Mouse (Mus musculus): Measurements from ENCODE around the gene Rpl34. TPM values are rescaled to one million over a fixed set of nuclear protein-coding genes. Genes with fewer than 3 reads are reported as not detected.

The Rpl34 gene
- polyA plus RNA-seq, 1 experiment from 2014 or later, result 833 TPM

- H3K9me3 ChIP-seq, result no peaks in the 10 kb centered on the region
- no peak overlapping the region for H3K4me3 ChIP-seq
- no peak overlapping the region for H3K9ac ChIP-seq
- H3K36me3 ChIP-seq, result no peaks in the 10 kb centered on the region
- no peak overlapping the region for H3K4me2 ChIP-seq
- no peaks in the 10 kb centered on the region for H3K4me1 ChIP-seq
- no peaks in the 10 kb centered on the region for H3K27me3 ChIP-seq
- ATAC-seq (ENCODE audit: borderline replicate concordance, extremely low read depth, low FRiP score, low TSS enrichment), result no peak
- H3K27ac ChIP-seq, result no peak overlapping the region
- WGBS, result 88% methylated on average over 9 of the region's 9 CpGs
Measured at GRCm38 (mm10) chr3:130684276-130685013, 45.8 kb downstream of the Rpl34 start.

GRCm38 (mm10) chr3:130683836-130684235, 46.4 kb downstream of the Rpl34 start:
- WGBS, result 75% methylated on average over 8 of the region's 8 CpGs
- Histone ChIP-seq H3K9ac (no peak overlapping the region), H3K4me1 (no peaks in the 10 kb centered on the region), H3K4me2 (no peak overlapping the region), H3K9me3 (no peaks in the 10 kb centered on the region), H3K36me3 (no peaks in the 10 kb centered on the region), H3K4me3 (no peak overlapping the region), H3K27me3 (no peaks in the 10 kb centered on the region), H3K27ac (no peak overlapping the region)
- ATAC-seq (ENCODE audit: borderline replicate concordance, extremely low read depth, low FRiP score, low TSS enrichment), result no peak

GRCm38 (mm10) chr3:130682183-130682582, 48.0 kb downstream of the Rpl34 start:
- 78% methylated on average over 9 of the region's 9 CpGs for WGBS
- Histone ChIP-seq H3K9ac (no peak overlapping the region), H3K4me1 (no peaks in the 10 kb centered on the region), H3K27me3 (no peaks in the 10 kb centered on the region), H3K4me2 (no peak overlapping the region), H3K27ac (no peak overlapping the region), H3K9me3 (no peaks in the 10 kb centered on the region), H3K36me3 (no peaks in the 10 kb centered on the region), H3K4me3 (no peak overlapping the region)
- ATAC-seq (ENCODE audit: borderline replicate concordance, extremely low read depth, low FRiP score, low TSS enrichment), result no peak

GRCm38 (mm10) chr3:130681226-130681625, 49.0 kb downstream of the Rpl34 start:
- Histone ChIP-seq H3K4me3 (no peak overlapping the region), H3K9ac (no peak overlapping the region), H3K27ac (no peak overlapping the region), H3K4me1 (no peaks in the 10 kb centered on the region), H3K36me3 (no peaks in the 10 kb centered on the region), H3K27me3 (no peaks in the 10 kb centered on the region), H3K4me2 (no peak overlapping the region), H3K9me3 (no peaks in the 10 kb centered on the region)
- no peak for ATAC-seq (ENCODE audit: borderline replicate concordance, extremely low read depth, low FRiP score, low TSS enrichment)
- 56% methylated on average over 2 of the region's 2 CpGs for WGBS

- Histone ChIP-seq H3K36me3 (no peaks in the 10 kb centered on the region), H3K27me3 (no peaks in the 10 kb centered on the region), H3K4me3 (no peak overlapping the region), H3K4me1 (no peaks in the 10 kb centered on the region), H3K4me2 (no peak overlapping the region), H3K9ac (no peak overlapping the region), H3K27ac (no peak overlapping the region), H3K9me3 (no peaks in the 10 kb centered on the region)
- 91% methylated on average over 19 of the region's 19 CpGs for WGBS
- ATAC-seq (ENCODE audit: borderline replicate concordance, extremely low read depth, low FRiP score, low TSS enrichment), result no peak
Measured at GRCm38 (mm10) chr3:130677671-130678460, 52.3 kb downstream of the Rpl34 start.

Other genes starting within 250 kb of the Rpl34 start
- gene Etnppl, start 113.0 kb downstream of the Rpl34 start, polyA plus RNA-seq (2015; fragmentation: Nextera tagmentation; extraction: Ambion mirVana), result not detected in 2 replicates
- 393 and 404 TPM in 2 replicates for gene Ostc, start 21.0 kb downstream of the Rpl34 start, polyA plus RNA-seq (2015; fragmentation: Nextera tagmentation; extraction: Ambion mirVana)